Mouse (Mus musculus): ENCODE measurements around the gene Pom121l12. TPM values are rescaled to one million over a fixed set of nuclear protein-coding genes. Genes with fewer than 3 reads are reported as not detected.

The Pom121l12 gene
- not detected for polyA plus RNA-seq (2014; fragmentation: Illumina TruSeq; extraction: RNeasy Lipid Tissue Mini Kit (QIAGEN cat#74804); ENCODE audit: low read depth, low replicate concordance)

DNA sequence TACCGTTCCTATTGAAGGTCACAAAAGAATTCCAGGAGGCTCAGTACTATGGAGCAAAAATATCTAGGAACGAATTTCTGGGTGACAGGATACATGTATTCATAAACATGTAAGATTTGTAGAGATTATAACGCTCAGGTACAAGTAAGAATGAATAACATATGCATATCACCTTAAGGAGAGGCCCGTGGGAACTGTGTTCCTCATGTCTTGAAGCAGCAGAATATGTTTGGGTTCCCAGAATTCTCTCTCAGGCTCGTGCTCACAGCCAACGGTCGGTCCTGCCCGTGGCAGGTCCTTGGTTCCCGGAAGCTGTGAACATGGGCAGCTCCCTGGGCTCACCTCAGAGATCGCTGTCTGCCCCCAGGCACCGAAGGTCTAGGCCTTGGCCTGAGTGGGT, at the start of gene Pom121l12:
Gene Pom121l12 (plus strand): TSS at position 301 of the 400 bp plus-strand sequence.

